Mouse (Mus musculus): ENCODE results near the gene Rbbp4. TPM values are rescaled to one million over a fixed set of nuclear protein-coding genes. Genes with fewer than 3 reads are reported as not detected.

The Rbbp4 gene
- polyA plus RNA-seq (2017; shearing (Covaris generic)): 265 TPM

DNA sequence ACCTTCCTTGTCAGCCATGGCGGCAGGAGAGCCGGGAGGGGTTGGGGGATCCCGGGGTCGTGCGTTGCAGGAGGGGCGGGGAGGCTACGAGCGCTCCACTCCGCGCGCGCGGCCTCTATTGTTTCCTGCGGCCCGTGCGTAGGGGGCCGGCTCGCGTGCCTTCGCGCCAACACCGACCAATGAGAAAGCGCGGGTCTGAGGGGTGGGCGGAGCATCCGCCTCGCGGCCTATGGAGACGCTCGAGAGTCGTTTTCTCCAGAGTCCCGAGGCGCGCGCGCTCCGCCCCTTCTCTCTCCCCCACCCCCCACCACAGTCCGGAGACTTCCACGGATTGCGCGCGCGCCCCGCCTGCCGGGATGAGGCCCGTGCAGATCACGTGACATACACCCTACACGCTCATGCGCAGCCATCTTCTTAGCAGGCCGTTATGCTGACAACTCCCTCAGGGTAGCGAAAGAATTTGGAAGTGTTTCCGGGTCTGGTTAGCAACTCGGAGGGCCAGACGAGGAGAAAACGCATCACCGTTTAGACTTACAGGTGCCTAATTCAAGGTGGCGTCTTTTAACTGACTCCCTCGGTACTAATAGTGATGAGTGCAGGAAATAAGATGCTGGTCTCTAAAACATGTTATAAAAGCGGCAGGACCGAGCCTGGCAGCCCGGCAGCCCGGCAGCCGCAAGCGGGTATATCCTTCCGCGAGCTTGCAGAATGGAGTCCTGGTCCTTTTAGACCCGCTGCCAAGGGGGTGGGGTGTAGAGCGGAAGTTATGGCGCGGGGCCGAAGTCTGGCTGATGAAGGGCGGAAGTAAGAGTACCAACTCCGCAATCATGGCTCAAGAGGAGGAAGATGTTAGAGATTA lies at the start of gene Rbbp4, which contains the start of gene Zbtb8os:
Gene Rbbp4 (minus strand): TSS at position 155 of the 859 bp plus-strand sequence.
Gene Zbtb8os (plus strand): TSS at position 480 of the 859 bp plus-strand sequence.

DNA sequence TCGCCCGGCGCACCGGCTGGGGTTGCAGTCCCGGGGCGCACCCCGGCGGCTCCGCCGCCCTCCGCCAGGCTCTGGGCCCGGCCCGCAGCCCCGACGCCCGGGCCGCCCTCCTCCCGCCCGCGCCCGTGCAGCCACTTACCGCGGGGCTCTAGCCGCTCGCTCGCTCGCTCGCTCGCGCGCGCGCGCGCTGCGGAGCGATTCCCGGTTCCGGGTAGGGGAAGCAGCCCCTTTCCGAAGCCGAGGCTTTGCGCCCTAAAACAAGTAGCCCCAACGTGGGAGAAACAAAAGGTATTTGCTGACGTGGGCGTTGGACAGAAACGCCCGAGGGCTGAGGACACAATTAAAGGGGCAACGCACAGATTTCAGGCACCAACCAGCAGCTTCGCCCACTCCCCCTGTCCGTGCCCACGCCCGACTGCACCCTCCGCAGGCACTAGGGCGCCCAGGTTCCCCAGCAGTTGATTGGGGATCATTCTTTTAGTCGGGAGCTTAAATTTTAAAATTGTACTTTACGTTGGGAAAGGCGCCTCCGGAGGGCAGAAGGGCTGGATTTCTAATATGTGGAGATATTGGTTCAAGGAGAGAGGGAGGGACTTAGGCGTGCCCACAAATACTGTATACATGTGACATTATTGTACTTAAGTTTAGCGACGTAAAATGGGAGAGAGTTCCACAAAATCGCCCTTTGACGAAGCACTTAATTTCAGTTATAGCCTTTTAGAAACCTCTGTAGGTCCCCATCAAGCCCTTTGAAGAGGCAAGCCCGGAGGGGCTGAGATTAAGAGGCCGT lies 42.6 kb upstream of the Rbbp4 start, which contains the start of gene Zbtb8a:
Gene Zbtb8a (minus strand): TSS at position 516 of the 790 bp plus-strand sequence.

DNA sequence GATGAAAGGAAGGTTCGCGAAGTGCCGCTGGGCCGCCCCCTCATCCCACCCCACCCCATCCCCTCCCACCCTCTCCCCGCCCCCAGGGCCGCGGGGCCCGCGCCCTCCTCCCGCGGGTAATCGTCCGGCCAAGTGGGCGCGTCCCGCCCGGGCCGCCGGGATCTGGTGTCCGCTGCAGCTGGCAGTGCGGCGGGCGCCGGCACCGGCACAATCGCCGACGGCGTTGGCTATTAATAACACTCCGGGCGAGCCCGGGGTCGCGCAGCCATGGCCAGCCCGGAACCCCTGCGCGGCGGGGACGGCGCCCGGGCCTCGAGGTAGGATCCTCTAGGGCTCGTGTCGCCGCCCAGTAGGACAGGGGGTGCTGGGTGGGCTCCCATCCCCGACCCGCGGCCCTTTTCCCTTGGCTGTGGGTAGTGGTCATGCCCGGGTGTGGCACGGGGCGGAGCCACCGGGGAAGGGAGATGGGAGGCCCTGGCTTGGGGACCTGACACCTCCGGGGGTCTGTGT lies 47.6 kb downstream of the Rbbp4 start, which contains the start of gene Sync:
Gene Sync (plus strand): TSS at position 146 of the 510 bp plus-strand sequence.

DNA sequence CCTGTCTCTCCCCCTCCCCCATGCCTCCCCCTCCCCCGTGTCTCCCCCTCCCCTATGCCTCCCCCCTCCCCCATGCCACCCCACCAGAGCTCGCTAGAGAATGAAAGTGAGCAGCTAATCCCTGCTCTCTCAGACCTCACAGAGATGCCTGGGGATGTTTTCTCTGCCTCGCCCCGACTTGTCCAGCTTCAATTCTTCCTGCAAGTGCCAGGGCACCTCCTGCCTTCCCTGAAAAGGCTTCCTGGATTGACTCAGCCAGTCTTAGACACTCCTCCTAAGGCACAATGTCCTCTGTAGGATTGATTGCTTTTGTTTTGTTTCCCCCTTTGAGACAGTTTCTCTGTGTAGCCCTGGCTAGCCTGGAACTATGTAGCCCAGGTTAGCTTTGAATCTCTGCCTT lies 74.0 kb downstream of the Rbbp4 start, which contains the start of gene C77080:
Gene C77080 (minus strand): TSS at position 209 of the 400 bp plus-strand sequence.

Other genes starting within 250 kb of the Rbbp4 start
- not detected for gene Tmem54, start 229.8 kb downstream of the Rbbp4 start, polyA plus RNA-seq (2017; shearing (Covaris generic))
- gene Hpca, start 213.3 kb downstream of the Rbbp4 start, polyA plus RNA-seq (2017; shearing (Covaris generic)): not detected
- gene Fndc5, start 198.4 kb downstream of the Rbbp4 start, polyA plus RNA-seq (2017; shearing (Covaris generic)): 0.14 TPM
- 19.6 TPM for gene S100pbp, start 145.6 kb downstream of the Rbbp4 start, polyA plus RNA-seq (2017; shearing (Covaris generic))
- gene Yars, start 145.6 kb downstream of the Rbbp4 start, polyA plus RNA-seq (2017; shearing (Covaris generic)): 30.7 TPM
- 0.29 TPM for gene C77080, start 74.0 kb downstream of the Rbbp4 start, polyA plus RNA-seq (2017; shearing (Covaris generic))
- gene Sync, start 47.8 kb downstream of the Rbbp4 start, polyA plus RNA-seq (2017; shearing (Covaris generic)): 0.16 TPM
- gene Zbtb8os, start 325 bp upstream of the Rbbp4 start, polyA plus RNA-seq (2017; shearing (Covaris generic)): 37.8 TPM
- gene Zbtb8a, start 42.7 kb upstream of the Rbbp4 start, polyA plus RNA-seq (2017; shearing (Covaris generic)): 3.1 TPM
- not detected for gene Zbtb8b, start 105.5 kb upstream of the Rbbp4 start, polyA plus RNA-seq (2017; shearing (Covaris generic))
- 77.9 TPM for gene Bsdc1, start 126.2 kb upstream of the Rbbp4 start, polyA plus RNA-seq (2017; shearing (Covaris generic))
- not detected for gene Tssk3, start 155.7 kb upstream of the Rbbp4 start, polyA plus RNA-seq (2017; shearing (Covaris generic))
- gene Fam229a, start 155.8 kb upstream of the Rbbp4 start, polyA plus RNA-seq (2017; shearing (Covaris generic)): not detected
- gene Marcksl1, start 178.2 kb upstream of the Rbbp4 start, polyA plus RNA-seq (2017; shearing (Covaris generic)): 56.0 TPM
- gene Hdac1, start 207.3 kb upstream of the Rbbp4 start, polyA plus RNA-seq (2017; shearing (Covaris generic)): 158 TPM
- gene Lck, start 238.3 kb upstream of the Rbbp4 start, polyA plus RNA-seq (2017; shearing (Covaris generic)): 1,252 TPM
- not detected for gene Fam167b, start 243.2 kb upstream of the Rbbp4 start, polyA plus RNA-seq (2017; shearing (Covaris generic))

All from effector memory CD4-positive, alpha-beta T cell, adult 5 months (primary cell).